8 mouse cellular contexts compared by ENCODE assay signal in the genomic region with DNA sequence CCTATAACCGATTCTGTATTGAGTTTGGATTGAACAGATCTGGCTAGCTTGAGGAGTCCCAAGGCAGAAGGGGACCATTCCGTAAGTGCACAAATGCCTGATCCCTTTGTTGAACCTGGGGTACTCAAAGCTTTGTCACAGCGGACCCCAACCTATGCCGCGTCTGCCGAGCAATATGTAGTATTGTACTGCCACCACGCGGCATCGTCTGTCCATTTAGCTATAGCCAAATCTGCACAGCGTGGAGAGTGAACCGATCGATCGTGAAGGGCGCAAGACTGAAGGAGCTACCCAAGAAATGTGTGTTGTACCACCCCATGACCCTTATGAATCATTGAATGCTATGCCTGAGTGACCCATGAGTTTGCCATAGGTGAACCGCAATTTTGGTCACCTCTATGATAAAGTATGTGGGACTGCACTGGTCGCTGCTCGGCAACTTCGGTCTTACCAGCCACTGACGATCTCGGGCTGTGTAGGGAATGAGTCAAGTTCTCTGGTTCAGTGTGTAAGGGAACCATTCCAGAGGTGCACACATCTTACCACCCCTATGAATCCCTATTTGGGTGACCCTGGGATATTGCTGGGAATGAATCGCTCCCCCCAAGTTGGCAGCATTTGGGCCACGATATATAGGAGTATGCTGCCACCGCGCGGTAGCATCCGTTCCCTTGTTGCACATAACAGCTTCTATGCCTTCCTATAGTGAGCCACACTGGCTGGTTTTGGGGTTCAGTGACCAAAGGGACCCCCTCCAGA. TPM values are rescaled to one million over a fixed set of nuclear protein-coding genes. Genes with fewer than 3 reads are reported as not detected.
DNase-seq lines count a peak whose midpoint lies in the region; ATAC-seq and TF ChIP-seq lines count a peak whose summit lies in the region.

No protein-coding gene starts in this region.

- peak; percentile 71 for DNase-seq in forebrain, embryonic 11.5 days (ENCODE audit: low spot score)
- peak; percentile 66 to 67 for DNase-seq in heart, postnatal 36 days
- peak; percentile 27 to 71 for DNase-seq in layer of hippocampus, adult 18-20 months (ENCODE audit: low spot score in 2 of 2)
- DNase-seq in liver, postnatal 0 days = peak; percentile 66
- peak; percentile 81 for DNase-seq in thymus, postnatal 4 days

- no peaks in the 10 kb centered on the region for H3K4me1 ChIP-seq in E14TG2a.4 (replicated peaks; ENCODE audit: low read depth, low read length)
- no peaks in the 10 kb centered on the region for H3K4me1 ChIP-seq in bone marrow macrophage, adult 2 months (ENCODE audit: control insufficient read depth, insufficient read depth, low read length)
- H3K4me1 ChIP-seq in forebrain, embryonic 11.5 days (replicated peaks; ENCODE audit: control insufficient read depth, insufficient read depth, low read length) = no peaks in the 10 kb centered on the region
- H3K4me1 ChIP-seq in liver, postnatal 0 days (ENCODE audit: insufficient read depth) = 0 out of 2 replicates have a peak, but pooled peaks cover 3% of the 10 kb centered on the region
- no peaks in the 10 kb centered on the region for H3K4me1 ChIP-seq in neural tube, embryonic 14.5 days (ENCODE audit: control insufficient read depth, insufficient read depth, low read length)

- peak; percentile 69 for ATAC-seq in forebrain, embryonic 11.5 days (replicated peaks; ENCODE audit: low FRiP score)
- ATAC-seq in liver, postnatal 0 days = no peak
- ATAC-seq in neural tube, embryonic 14.5 days (ENCODE audit: low read depth) = peak; percentile 79

- peaks cover 3% of the 10 kb centered on the region; the same call in 1 of the 2 replicates for H3K27me3 ChIP-seq in E14TG2a.4 (ENCODE audit: insufficient read depth, low read length)
- peaks cover 2% of the 10 kb centered on the region; the same call in 1 of the 2 replicates for H3K27me3 ChIP-seq in forebrain, embryonic 11.5 days (ENCODE audit: control insufficient read depth, insufficient read depth, low read length)
- H3K27me3 ChIP-seq in liver, postnatal 0 days (ENCODE audit: insufficient read depth, low read length) = no peaks in the 10 kb centered on the region
- H3K27me3 ChIP-seq in neural tube, embryonic 14.5 days (ENCODE audit: control insufficient read depth, insufficient read depth, low read length) = no peaks in the 10 kb centered on the region

- peak overlapping the region; percentile 52 for H3K4me2 ChIP-seq in forebrain, embryonic 11.5 days (ENCODE audit: low read depth, low read length, severe bottlenecking)
- peak overlapping the region; percentile 73 for H3K4me2 ChIP-seq in liver, postnatal 0 days (ENCODE audit: low read depth, low read length)
- peak overlapping the region; percentile 53 for H3K4me2 ChIP-seq in neural tube, embryonic 14.5 days (ENCODE audit: low read depth, low read length)

- no peak for TF ChIP-seq CTCF in E14TG2a.4 (conservative IDR thresholded peaks at IDR 0.05; ENCODE audit: low read length)
- TF ChIP-seq CTCF in bone marrow macrophage, adult 2 months (IDR thresholded peaks at IDR 0.05; ENCODE audit: low read depth, low read length) = peak; percentile 53
- TF ChIP-seq CTCF in liver, postnatal 0 days (IDR thresholded peaks at IDR 0.05; ENCODE audit: low read depth) = peak; percentile 71

- TF ChIP-seq EP300 in liver, postnatal 0 days (IDR thresholded peaks at IDR 0.05; ENCODE audit: low read depth) = no peak

- WGBS in forebrain, embryonic 11.5 days = 53% methylated on average over 26 of the region's 26 CpGs
- 43% methylated on average over 26 of the region's 26 CpGs for WGBS in liver, postnatal 0 days (ENCODE audit: insufficient replicate concordance)
- WGBS in neural tube, embryonic 14.5 days = 48% methylated on average over 26 of the region's 26 CpGs

- 0 out of 2 replicates have a peak overlapping the region, but pooled peaks have one; percentile 32 for H3K4me3 ChIP-seq in E14TG2a.4 (replicated peaks; ENCODE audit: low read length)
- H3K4me3 ChIP-seq in bone marrow macrophage, adult 2 months (ENCODE audit: insufficient read depth, low read length) = peak overlapping the region; percentile 36
- H3K4me3 ChIP-seq in forebrain, embryonic 11.5 days (ENCODE audit: low read depth, low read length) = peak overlapping the region; percentile 19
- peak overlapping the region; percentile 31 for H3K4me3 ChIP-seq in liver, postnatal 0 days (ENCODE audit: low read depth, low read length)
- peak overlapping the region; percentile 18 for H3K4me3 ChIP-seq in neural tube, embryonic 14.5 days (ENCODE audit: low read depth, low read length)

- H3K36me3 ChIP-seq in E14TG2a.4 (ENCODE audit: insufficient read depth, low read length) = no peaks in the 10 kb centered on the region
- no peaks in the 10 kb centered on the region for H3K36me3 ChIP-seq in forebrain, embryonic 11.5 days (ENCODE audit: control insufficient read depth, insufficient read depth, low read length)
- H3K36me3 ChIP-seq in liver, postnatal 0 days (replicated peaks; ENCODE audit: insufficient read depth, low read length) = no peaks in the 10 kb centered on the region
- no peaks in the 10 kb centered on the region for H3K36me3 ChIP-seq in neural tube, embryonic 14.5 days (ENCODE audit: control insufficient read depth, insufficient read depth, low read length)

- H3K9ac ChIP-seq in forebrain, embryonic 11.5 days (ENCODE audit: low read length) = peak overlapping the region; percentile 3; the same call in 1 of the 2 replicates
- no peak overlapping the region for H3K9ac ChIP-seq in liver, postnatal 0 days (replicated peaks)
- no peak overlapping the region for H3K9ac ChIP-seq in neural tube, embryonic 14.5 days (replicated peaks; ENCODE audit: low read depth, low read length)

- no peak overlapping the region for H3K27ac ChIP-seq in bone marrow macrophage, adult 2 months (ENCODE audit: insufficient read depth, low read depth, low read length)
- H3K27ac ChIP-seq in forebrain, embryonic 11.5 days (ENCODE audit: low read depth, low read length) = no peak overlapping the region
- no peak overlapping the region for H3K27ac ChIP-seq in liver, postnatal 0 days (ENCODE audit: low read depth)
- no peak overlapping the region for H3K27ac ChIP-seq in neural tube, embryonic 14.5 days (ENCODE audit: low read depth, low read length)

- H3K9me3 ChIP-seq in E14TG2a.4 (ENCODE audit: low read length) = peaks cover 90% of the 10 kb centered on the region
- no peaks in the 10 kb centered on the region; the same call in 1 of the 2 replicates for H3K9me3 ChIP-seq in forebrain, embryonic 11.5 days (ENCODE audit: control insufficient read depth, low read length)
- no peaks in the 10 kb centered on the region for H3K9me3 ChIP-seq in liver, postnatal 0 days (ENCODE audit: low read length)
- H3K9me3 ChIP-seq in neural tube, embryonic 14.5 days (ENCODE audit: control insufficient read depth, low read length) = no peaks in the 10 kb centered on the region

- TF ChIP-seq POLR2A in bone marrow macrophage, adult 2 months (IDR thresholded peaks at IDR 0.05; ENCODE audit: borderline replicate concordance, low read depth, low read length) = no peak

- intact Hi-C loops in heart, postnatal 36 days (cut with DNase I) = loop anchor here (1.0 to 5.0 kb wide), 6 partner anchors 42 to 263 kb away; no protein-coding TSS in a partner anchor

RNA-seq across cellular contexts. Expression of gene Mrpl23, which starts 47.8 kb away (rescaled TPM):
- 27.2 and 47.3 TPM in 2 replicates for polyA plus RNA-seq in bone marrow macrophage, adult 2 months (2012; ENCODE audit: insufficient read depth, insufficient read length, missing spikeins)
- 18.3 and 18.7 TPM in 2 replicates for polyA plus RNA-seq in forebrain, embryonic 11.5 days (2014; fragmentation: Nextera tagmentation; extraction: Ambion mirVana)
- 10 to 100 TPM; 12.8 to 13.1 TPM for total RNA-seq in heart, postnatal 36 days (2021)
- 1 to 10 TPM; 6.8 to 8.4 TPM for total RNA-seq in layer of hippocampus, adult 18-20 months (2021)
- 18.7 and 19.3 TPM in 2 replicates for polyA plus RNA-seq in liver, postnatal 0 days (2015; fragmentation: Nextera tagmentation; extraction: Ambion mirVana)
- polyA plus RNA-seq in neural tube, embryonic 14.5 days (2014; fragmentation: Nextera tagmentation; extraction: Ambion mirVana) = 16.0 and 21.4 TPM in 2 replicates
